Mouse (Mus musculus) kidney, embryonic 14.5 days (tissue): ENCODE results near the gene Rpp25l. TPM values are rescaled to one million over a fixed set of nuclear protein-coding genes. Genes with fewer than 3 reads are reported as not detected.

Experiments used
- ATAC-seq: fragments of 200-750 bp; cut with Nextera tagmentation; 2 replicates; pipeline ENCODE4 v1.8.0; 2017; ENCODE audit warnings: moderate number of reproducible peaks, mild to moderate bottlenecking, moderate TSS enrichment, moderate library complexity; ENCODE audit not compliant: low FRiP score, low TSS enrichment
- H3K27ac ChIP-seq: fragments of 300-500 bp; sonication (generic); 2 replicates; pipeline ENCODE4 v1.5.1; 2014; ENCODE audit warnings: low read depth, mild to moderate bottlenecking, low read length, moderate library complexity, mixed read lengths
- H3K27me3 ChIP-seq: fragments of 300-500 bp; sonication (generic); 2 replicates; pipeline ENCODE4 v1.6.1; 2014; ENCODE audit warnings: mild to moderate bottlenecking, low read length; ENCODE audit not compliant: control insufficient read depth, insufficient read depth
- H3K36me3 ChIP-seq: fragments of 300-500 bp; sonication (generic); 2 replicates; pipeline ENCODE4 v1.6.1; 2014; ENCODE audit warnings: low read length, mixed read lengths; ENCODE audit not compliant: control insufficient read depth, insufficient read depth
- H3K4me1 ChIP-seq: fragments of 300-500 bp; sonication (generic); 2 replicates; pipeline ENCODE4 v1.6.1; 2014; ENCODE audit warnings: low read length, mixed read lengths; ENCODE audit not compliant: control insufficient read depth, insufficient read depth
- H3K4me2 ChIP-seq: fragments of 300-500 bp; sonication (generic); replicated peaks from 2 replicates; pipeline ENCODE4 v1.6.1; 2014; ENCODE audit warnings: low read depth, mild to moderate bottlenecking, low read length
- H3K4me3 ChIP-seq: fragments of 300-500 bp; sonication (generic); 2 replicates; pipeline ENCODE4 v1.5.1; 2014; ENCODE audit warnings: mild to moderate bottlenecking, low read length
- H3K9ac ChIP-seq: fragments of 300-500 bp; sonication (generic); 2 replicates; pipeline ENCODE4 v1.6.1; 2014; ENCODE audit warnings: low read depth, mild to moderate bottlenecking, low read length, moderate library complexity
- H3K9me3 ChIP-seq: fragments of 300-500 bp; sonication (generic); 2 replicates; pipeline ENCODE4 v1.6.1; 2016; ENCODE audit warnings: low read length; ENCODE audit not compliant: control insufficient read depth
- WGBS: fragments of 180-500 bp; shearing (Covaris S2); extraction: QIAGEN DNeasy Blood & Tissue Kit; methylation state at CpG from one replicate; pipeline ENCODE4 v1.1.7; 2014; 5-methylcytosine and 5-hydroxymethylcytosine counted together
- polyA plus RNA-seq: library from polyadenylated mRNA; unstranded; fragments of >200 nt; fragmentation: Nextera tagmentation; extraction: Ambion mirVana; gene quantifications from 2 replicates; pipeline ENCODE4 v1.2.1, GENCODE M21; 2014

Rpp25l gene
- polyA plus RNA-seq, 1 experiment from 2014 or later: 91.3 TPM

DNA sequence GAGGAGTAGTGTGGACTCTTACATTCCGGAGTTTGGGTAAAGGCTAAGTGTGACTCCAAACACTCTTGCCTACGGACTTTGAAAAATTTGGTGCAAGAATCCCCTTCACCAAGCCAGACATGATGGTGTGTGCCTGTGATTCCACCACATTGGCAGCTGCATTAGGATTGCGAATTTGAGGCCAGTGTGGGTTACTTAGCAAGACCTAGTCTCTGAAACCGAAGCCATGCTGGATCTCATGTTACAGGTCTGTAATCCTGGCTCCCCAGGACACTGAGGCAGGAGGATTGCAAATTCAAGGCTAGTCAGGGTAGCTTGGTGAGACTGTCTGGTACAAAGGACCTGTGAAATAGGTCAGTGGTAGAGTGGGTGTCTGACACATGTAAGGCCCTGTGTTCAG, 45.4 kb upstream of the Rpp25l start:
- 92% methylated on average over 4 of the region's 4 CpGs for WGBS
- Histone ChIP-seq H3K9me3 (no peaks in the 10 kb centered on the region), H3K4me2 (no peak overlapping the region), H3K4me1 (peaks cover 28% of the 10 kb centered on the region), H3K36me3 (peaks cover 7% of the 10 kb centered on the region; the same call in 1 of the 2 replicates), H3K4me3 (no peak overlapping the region), H3K9ac (no peak overlapping the region), H3K27ac (no peak overlapping the region), H3K27me3 (no peaks in the 10 kb centered on the region)
- ATAC-seq: no peak

DNA sequence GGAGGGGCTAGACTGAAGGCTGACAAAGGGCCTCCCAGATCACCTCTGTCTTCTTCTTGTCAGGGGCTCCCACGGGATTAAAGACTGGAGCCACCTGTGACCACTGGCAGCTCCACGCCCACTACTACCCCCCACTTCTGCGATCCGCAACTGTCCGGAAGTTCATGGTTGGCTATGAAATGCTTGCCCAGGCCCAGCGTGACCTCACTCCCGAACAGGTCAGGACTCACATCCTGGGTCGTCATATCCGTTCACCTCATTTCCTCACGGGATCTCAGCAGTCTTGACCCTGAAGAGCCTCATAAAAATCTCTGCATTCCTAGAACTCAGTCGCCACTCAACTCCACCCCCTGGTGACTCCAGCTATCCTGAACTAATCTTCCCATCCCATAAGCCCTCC, 44.7 kb upstream of the Rpp25l start:
- ATAC-seq: no peak
- H3K4me3 ChIP-seq: no peak overlapping the region
- H3K27ac ChIP-seq: no peak overlapping the region
- H3K4me2 ChIP-seq: no peak overlapping the region
- H3K4me1 ChIP-seq: peaks cover 28% of the 10 kb centered on the region
- WGBS: 46% methylated on average over 11 of the region's 11 CpGs
- H3K36me3 ChIP-seq: peaks cover 7% of the 10 kb centered on the region; the same call in 1 of the 2 replicates
- H3K9ac ChIP-seq: no peak overlapping the region
- H3K27me3 ChIP-seq: no peaks in the 10 kb centered on the region
- H3K9me3 ChIP-seq: no peaks in the 10 kb centered on the region

DNA sequence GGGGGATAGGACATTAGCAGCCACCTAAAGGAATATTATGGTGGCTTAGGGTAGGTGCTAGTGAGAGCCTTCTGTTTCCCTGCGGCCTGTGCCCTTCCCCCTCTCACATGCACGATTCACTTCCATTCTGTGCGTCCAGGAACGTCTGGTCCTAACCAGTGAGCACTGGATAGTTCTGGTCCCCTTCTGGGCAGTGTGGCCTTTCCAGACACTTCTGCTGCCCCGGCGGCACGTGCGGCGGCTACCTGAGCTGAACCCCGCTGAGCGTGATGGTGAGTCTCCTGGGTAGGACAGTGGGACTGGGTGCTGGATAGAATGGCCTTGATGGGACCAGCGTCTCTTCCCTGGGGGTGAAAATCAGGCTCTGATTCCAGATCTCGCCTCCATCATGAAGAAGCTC, 44.0 kb upstream of the Rpp25l start:
- H3K9ac ChIP-seq: no peak overlapping the region
- no peak overlapping the region for H3K4me3 ChIP-seq
- H3K27me3 ChIP-seq: no peaks in the 10 kb centered on the region
- H3K9me3 ChIP-seq: no peaks in the 10 kb centered on the region
- no peak overlapping the region for H3K27ac ChIP-seq
- no peak for ATAC-seq
- no peak overlapping the region for H3K4me2 ChIP-seq
- H3K36me3 ChIP-seq: peaks cover 7% of the 10 kb centered on the region; the same call in 1 of the 2 replicates
- H3K4me1 ChIP-seq: peaks cover 22% of the 10 kb centered on the region
- WGBS: 94% methylated on average over 13 of the region's 13 CpGs

DNA sequence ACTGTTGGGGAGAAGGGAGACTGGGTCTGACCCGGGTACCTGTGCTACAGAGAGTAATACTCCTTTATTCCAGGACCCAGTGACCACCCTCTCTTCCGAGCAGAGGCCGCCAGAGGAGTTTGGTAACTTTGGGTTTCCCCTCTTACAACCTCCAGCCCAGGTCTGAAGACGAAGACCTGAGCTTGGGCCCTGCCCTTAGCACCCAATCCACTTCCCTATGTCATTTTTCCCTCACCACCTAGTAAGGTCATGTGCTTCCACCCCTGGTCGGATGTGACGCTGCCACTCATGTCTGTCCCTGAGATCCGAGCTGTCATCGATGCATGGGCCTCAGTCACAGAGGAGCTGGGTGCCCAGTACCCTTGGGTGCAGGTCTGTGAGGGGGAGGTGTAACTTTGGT, 43.1 kb upstream of the Rpp25l start:
- H3K9ac ChIP-seq: peak overlapping the region; percentile 67; the same call in 1 of the 2 replicates

DNA sequence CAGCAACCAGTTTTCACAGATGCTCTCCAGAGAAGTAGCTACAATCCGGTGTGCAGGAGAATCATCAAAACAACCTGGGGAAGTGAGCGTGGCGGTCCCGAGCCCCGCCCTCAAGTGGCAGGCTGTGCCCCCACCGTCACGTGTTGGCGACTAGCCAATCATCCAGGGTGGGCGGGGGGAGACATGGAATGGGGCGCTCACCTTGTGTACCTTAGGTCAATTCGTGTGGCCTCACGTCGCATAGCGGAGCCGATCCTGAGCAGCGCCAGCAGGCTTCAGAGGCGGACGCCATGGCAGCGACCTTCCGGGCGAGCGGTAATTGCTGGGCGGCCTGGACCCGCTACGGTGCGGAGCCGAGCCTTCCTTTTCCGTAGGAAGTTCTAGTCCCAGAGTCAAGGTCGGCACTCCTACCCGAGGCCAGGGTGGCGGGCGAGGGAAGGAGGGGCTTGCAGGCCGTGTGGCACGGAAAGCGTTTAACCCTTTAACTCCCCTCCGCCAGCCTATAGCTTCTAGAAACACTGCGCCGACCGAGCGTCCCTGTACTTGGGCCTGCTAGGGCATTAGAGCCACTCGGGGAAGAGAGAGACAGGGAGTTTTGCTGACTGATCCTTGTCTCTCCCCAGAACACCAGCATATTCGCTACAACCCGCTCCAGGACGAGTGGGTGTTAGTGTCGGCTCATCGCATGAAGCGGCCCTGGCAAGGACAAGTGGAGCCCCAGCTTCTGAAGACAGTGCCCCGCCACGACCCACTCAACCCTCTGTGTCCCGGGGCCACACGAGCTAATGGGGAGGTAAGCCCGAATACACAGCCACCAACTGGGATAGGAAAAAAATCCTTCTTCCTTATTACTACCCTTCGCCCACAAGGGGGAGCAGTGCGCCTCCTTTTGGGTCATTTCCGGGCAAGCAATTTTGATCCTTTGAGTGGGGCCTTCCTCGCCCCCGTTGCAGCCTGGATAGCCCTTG, 42.3 kb upstream of the Rpp25l start, which contains the start of gene Sigmar1:
Gene Sigmar1, minus strand, starts transcription at position 820 of the 968 bp plus-strand sequence.
- peaks cover 7% of the 10 kb centered on the region; the same call in 1 of the 2 replicates for H3K36me3 ChIP-seq
- H3K4me1 ChIP-seq: peaks cover 5% of the 10 kb centered on the region; the same call in 1 of the 2 replicates
- H3K4me2 ChIP-seq: peak within 1 kb of the TSS; percentile 89
- peak within 1 kb of the TSS; percentile 88 for H3K27ac ChIP-seq
- H3K27me3 ChIP-seq: no peaks in the 10 kb centered on the region
- H3K4me3 ChIP-seq: peak within 1 kb of the TSS; percentile 73
- peak; percentile 73 for ATAC-seq
- under 1% methylated on average over 57 of the region's 57 CpGs for WGBS
- H3K9ac ChIP-seq: peak within 1 kb of the TSS; percentile 67
- H3K9me3 ChIP-seq: no peaks in the 10 kb centered on the region

More for the DNA sequence above, 43.1 kb upstream of the Rpp25l start:
- ATAC-seq: no peak
- Histone ChIP-seq H3K9me3 (no peaks in the 10 kb centered on the region), H3K4me3 (peak overlapping the region; percentile 73), H3K36me3 (peaks cover 7% of the 10 kb centered on the region; the same call in 1 of the 2 replicates), H3K4me1 (peaks cover 14% of the 10 kb centered on the region), H3K27ac (no peak overlapping the region), H3K27me3 (no peaks in the 10 kb centered on the region), H3K4me2 (peak overlapping the region; percentile 89)
- WGBS: 77% methylated on average over 8 of the region's 8 CpGs

DNA sequence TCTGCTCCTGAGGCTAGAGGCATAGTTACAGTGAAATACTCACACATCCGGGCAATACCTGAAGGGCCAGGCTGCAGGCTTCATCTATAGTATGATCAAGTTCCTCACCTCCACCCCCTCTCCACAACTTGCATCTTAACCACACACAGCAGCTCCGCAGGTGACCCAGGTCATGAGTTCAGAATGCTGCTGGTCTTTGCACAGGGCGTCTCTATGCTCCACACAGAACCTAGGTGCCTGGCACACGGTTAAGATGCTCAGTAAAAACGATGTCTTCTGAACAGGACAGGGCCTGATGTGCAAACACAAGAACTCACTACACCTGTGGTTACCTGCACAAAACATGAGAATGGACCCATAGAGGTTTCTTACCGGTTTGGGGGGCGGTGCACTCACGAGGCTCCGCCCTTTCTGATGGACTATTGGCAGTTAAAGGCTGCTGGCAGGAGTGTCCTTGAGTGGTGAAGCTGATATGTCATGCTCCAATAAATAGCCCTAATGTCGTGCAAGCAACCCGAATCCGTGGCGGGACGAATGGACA, 41.5 kb upstream of the Rpp25l start, which contains the start of gene Galt:
Gene Galt, plus strand, starts transcription at position 432 of the 541 bp plus-strand sequence.
- 14% methylated on average over 14 of the region's 14 CpGs for WGBS
- Histone ChIP-seq H3K9ac (peak within 1 kb of the TSS; percentile 67), H3K4me3 (peak within 1 kb of the TSS; percentile 73), H3K36me3 (peaks cover 7% of the 10 kb centered on the region; the same call in 1 of the 2 replicates), H3K4me1 (peaks cover 3% of the 10 kb centered on the region; the same call in 1 of the 2 replicates), H3K27ac (peak within 1 kb of the TSS; percentile 88), H3K9me3 (no peaks in the 10 kb centered on the region), H3K4me2 (peak within 1 kb of the TSS; percentile 89), H3K27me3 (no peaks in the 10 kb centered on the region)
- peak; percentile 56 for ATAC-seq

DNA sequence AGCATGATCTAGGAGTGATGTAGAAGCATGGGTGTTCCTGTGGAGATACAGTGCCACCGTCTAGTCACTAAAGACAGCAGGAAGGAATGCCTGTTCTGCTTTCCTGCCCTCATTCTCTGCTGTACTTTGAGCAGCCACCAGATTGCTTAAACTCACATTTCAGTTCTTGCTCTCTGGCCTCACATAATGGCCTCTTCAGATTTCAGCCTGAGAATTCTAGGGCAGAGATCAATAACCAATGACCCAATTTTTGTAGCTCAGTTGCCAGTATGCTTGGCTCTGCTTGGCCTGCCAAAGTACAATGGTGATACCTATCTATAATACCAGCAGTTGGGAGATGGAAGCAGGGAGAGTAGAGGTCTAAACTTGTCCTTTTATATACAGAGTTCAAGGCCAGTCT, 31.7 kb upstream of the Rpp25l start:
- no peaks in the 10 kb centered on the region for H3K36me3 ChIP-seq
- no peak overlapping the region for H3K27ac ChIP-seq
- peaks cover 4% of the 10 kb centered on the region for H3K4me1 ChIP-seq
- H3K4me3 ChIP-seq: no peak overlapping the region
- peaks cover 13% of the 10 kb centered on the region for H3K9me3 ChIP-seq
- WGBS: 75% methylated on average over 1 of the region's 1 CpGs
- ATAC-seq: no peak
- H3K4me2 ChIP-seq: no peak overlapping the region
- no peaks in the 10 kb centered on the region for H3K27me3 ChIP-seq
- H3K9ac ChIP-seq: no peak overlapping the region

DNA sequence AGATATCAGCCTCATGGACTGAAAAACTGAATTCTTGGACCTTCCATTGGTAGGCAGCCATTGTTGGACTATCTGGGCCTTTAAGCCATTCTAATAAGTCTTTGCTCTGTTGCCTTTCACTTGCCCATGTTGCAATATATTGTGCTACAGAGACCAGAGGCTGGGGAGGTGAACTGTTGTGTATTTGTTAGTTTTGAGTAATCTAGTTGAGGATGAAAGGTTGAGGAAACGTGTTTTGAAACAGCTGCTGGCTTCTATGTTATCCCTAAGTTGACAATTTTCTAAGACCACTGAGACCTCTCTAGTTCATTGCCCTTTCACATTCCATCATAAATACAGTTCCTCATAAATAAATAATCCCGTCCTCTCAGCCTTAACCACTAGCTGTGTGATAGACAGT, 30.8 kb upstream of the Rpp25l start:
- H3K27ac ChIP-seq: no peak overlapping the region
- H3K9ac ChIP-seq: no peak overlapping the region
- H3K9me3 ChIP-seq: peaks cover 13% of the 10 kb centered on the region
- H3K4me3 ChIP-seq: no peak overlapping the region
- no peak for ATAC-seq
- no peaks in the 10 kb centered on the region for H3K27me3 ChIP-seq
- H3K4me1 ChIP-seq: peaks cover 8% of the 10 kb centered on the region
- 63% methylated on average over 2 of the region's 2 CpGs for WGBS
- no peak overlapping the region for H3K4me2 ChIP-seq
- H3K36me3 ChIP-seq: peaks cover 4% of the 10 kb centered on the region
